Mouse (Mus musculus): ENCODE results near the gene Nhlh1.

DNA sequence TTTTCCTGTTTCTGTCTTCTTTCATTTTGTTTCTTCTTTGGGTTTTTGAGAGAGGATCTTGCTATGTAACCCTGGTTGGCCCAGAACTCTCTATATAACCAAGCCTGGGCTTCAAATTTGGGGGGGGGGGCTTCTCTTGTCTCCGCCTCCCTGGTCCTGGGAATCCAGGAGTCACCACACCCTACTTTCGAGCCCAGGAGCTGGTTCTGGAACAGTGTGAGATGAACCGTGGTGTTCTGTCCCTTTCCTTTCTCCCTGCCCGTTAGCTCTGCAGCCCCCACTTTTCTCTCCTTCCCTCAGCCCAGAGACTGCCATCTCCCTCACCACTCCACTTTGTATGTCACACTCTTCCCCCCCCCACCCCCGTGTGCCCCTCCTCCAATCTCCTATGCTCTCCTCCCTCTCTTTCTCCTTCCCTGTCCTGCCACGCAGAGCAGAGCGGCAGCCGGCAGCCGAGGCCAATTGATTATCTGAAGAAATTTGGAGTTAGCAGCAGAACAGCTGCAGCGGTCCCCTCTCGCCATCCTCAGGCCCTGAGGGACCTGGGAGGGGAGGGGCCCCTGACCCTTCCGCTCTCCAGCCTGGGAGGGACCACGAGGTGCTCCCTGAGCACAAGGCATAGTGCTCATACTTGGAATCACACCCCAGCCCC lies 8.1 kb downstream of the Nhlh1 start:
- TF ChIP-seq CTCF (IDR thresholded peaks at IDR 0.05; ENCODE audit: low read depth), result no peak
- no peak for TF ChIP-seq EP300 (optimal IDR thresholded peaks at IDR 0.05)

Data from stomach, postnatal 0 days (tissue).